Mouse (Mus musculus): Measurements from ENCODE around the gene Proser3. TPM values are rescaled to one million over a fixed set of nuclear protein-coding genes. Genes with fewer than 3 reads are reported as not detected.

Gene Proser3
- 0.69 and 2.1 TPM in 2 replicates for polyA plus RNA-seq (2021; fragmentation: Nextera tagmentation)
- long read RNA-seq, experiment 1, partial matches to known transcripts = 0 of 1 reads
- long read RNA-seq, experiment 1, other reads (novel, unspliced or antisense) = 1 of 1 reads
- long read RNA-seq, experiment 2 = 0 reads

DNA sequence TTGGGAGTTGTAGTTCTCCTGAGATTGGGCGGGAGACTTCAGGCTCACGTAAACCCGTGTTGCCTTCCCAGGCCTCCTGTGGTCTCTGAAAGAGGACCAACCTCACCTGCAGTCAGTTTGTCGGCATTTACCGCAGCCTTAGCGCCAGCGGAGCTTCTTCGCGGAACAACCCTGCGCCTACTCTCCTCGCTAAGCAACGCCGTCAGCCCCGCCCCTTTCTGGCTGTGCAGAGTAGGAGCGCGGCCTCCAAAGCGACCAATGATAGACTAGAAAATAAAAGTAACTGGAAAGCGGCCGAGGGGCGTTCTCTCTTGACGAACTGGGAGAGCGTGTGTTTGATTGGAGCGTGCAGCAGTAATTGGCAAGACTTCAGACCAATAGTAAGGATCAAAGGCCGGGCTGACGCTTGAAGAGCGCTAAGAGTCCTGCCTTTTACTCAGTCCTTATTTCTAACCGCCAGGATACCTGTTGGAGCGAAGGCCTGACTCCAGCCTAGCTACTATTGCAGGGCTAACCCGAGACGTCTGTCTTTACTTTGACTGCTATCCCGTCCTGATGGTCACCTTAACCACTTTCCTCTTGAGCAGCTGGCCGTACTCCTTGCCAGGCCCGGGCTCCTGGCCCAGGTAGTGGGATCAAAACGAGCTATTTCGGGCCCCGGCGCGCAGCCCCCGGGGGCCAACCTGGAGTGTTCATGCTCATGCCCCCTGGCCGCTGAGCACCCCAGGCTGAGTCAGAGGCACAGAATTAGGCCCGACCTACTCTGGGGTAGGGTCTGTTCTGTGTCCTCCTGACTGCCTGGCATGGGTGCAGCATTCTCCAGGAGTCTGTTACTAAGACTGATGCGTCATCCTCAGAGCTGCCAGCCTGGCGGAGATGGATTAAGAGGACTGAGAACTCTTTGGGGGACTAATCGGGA lies at the start of gene Proser3, which contains the start of gene Hspb6:
Gene Proser3 (minus strand): TSS at position 198 of the 919 bp plus-strand sequence.
Gene Hspb6 (plus strand): TSS at position 77 of the 919 bp plus-strand sequence.

DNA sequence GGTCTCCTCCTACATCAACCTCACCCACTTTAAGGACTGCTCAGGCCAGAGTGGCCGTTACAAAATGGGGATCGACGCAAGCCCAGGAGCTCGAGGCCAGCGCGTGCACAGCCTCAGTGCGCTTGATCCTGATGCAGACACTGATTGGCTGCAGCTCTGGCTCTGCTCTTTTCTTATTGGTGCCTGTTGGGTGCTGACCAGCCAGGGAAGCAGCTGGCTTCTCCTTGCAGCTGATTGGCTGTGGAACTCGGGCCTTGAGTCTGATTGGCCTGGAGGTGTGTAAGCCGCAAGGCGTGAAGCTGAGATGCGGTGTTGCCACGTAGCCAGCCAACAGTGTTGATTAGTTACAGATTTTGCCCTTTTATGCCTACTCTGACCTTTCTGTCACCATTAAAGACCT lies 46.7 kb upstream of the Proser3 start, which contains the start of gene Zbtb32:
Gene Zbtb32 (minus strand): TSS at position 124 of the 400 bp plus-strand sequence.

DNA sequence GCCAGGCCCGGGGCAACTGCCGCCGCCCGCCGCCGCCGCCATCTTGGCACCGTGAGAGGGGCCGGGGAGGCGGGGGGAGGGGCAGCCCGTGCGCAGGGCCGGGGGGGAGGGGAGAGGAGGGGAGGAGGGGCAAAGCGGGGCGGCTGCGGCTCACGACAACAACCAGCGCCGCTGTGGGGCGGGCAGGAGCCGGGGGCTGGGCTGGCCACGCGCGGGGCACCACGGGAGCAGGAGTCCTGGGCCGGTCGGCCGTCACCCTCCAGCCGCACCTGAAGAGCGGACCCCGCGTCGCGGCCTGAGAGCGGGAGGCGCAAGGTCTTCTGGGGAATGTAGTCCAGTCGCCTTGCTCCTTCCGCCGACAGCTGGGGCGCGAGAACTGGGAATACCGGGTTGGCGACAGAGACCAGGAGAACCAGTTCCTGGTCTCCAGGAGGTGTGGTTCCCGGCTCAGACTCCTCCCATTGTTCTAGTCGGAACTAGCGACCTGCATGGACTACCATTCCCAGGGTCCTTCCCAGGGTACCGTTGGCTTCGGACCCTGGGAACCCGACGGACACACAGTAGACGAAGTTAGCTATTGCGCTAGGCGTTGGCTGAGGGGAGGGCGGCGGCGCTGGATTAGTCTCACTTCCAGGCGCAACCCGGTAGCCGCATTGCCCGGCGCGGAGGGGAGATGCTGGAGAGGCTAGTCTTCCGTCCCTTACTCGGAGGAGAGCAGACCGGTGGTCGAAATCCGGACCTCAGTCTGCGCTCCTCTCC lies 36.8 kb upstream of the Proser3 start, which contains the start of gene Kmt2b:
Gene Kmt2b (minus strand): TSS at position 51 of the 759 bp plus-strand sequence.

DNA sequence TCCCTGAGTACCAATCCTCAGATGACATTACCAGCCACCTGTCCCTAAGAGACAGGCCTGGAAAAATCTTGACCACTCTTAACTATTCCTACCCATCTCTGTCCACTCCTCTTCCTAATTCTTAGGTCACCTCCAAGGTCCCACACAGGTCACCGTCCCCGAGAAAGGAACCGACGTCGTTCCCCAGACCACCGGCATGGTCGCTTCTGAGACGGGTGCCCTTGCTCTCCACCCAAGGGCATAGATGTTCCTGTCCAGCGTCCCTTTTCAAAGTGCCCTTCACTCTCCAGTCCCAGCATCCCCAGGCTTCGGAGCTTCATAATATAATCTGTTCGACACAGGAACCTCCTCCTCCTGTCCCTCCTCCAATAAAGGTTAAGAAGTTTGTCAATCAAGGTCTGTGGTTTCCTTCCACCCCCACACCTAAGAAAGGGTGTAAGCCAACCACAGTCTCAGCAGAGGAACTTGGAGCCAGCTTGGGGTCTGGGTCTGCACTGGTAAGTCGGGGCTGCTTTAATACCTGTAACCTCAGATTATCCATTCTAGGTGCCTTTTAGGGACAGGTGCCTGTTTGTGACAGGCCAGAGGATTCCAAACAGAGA lies 13.0 kb upstream of the Proser3 start, which contains the start of gene Igflr1:
Gene Igflr1 (plus strand): TSS at position 458 of the 602 bp plus-strand sequence.

DNA sequence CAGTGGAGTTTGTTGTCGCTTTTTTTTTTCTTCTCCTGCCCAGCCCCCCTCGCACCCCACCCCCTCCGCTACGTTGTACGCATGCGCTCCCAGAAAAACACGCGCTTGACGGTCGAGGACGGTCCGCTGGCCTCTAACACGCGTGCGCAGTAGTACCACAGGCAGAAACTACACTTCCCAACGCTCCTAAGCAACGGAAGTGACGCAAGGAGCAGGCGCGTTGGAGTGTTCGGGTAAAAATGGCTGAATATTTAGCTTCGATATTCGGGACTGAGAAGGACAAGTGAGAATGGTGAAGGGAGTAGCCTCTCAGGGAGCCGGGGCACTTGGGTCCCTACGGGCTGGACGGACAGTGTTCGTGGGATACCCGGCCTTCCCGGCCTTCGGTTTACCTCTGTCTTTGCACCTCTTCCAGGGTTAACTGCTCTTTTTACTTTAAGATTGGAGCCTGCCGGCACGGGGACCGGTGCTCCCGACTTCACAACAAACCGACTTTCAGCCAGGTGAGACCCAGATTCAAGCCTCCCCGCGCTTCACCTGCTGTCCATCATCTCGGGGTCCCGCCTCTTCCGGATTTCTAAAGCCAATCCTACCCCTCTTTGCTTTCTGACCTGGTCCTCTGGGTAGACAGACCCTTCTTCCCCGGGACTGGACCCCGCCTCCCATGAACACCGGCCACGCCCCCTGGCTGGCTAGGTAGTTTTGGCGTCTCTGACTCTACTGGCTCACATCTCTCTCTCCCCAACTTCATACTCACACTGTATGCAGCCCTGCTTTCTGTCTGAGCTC lies 11.2 kb upstream of the Proser3 start, which contains the start of the genes U2af1l4, Gm49396 and Psenen:
Gene U2af1l4 (plus strand): TSS at position 185 of the 789 bp plus-strand sequence.
Gene Gm49396 (plus strand): TSS at position 228 of the 789 bp plus-strand sequence.
Gene Psenen (minus strand): TSS at position 511 of the 789 bp plus-strand sequence.

GRCm38 (mm10) chr7:30559443-30559954 lies 7.4 kb upstream of the Proser3 start, which contains the start of gene Lin37:
Gene Lin37, minus strand, starts transcription at chr7:30559838.

GRCm38 (mm10) chr7:30534633-30535577 lies 17.2 kb downstream of the Proser3 start, which contains the start of gene Arhgap33:
Gene Arhgap33, minus strand, starts transcription at chr7:30535060.

DNA sequence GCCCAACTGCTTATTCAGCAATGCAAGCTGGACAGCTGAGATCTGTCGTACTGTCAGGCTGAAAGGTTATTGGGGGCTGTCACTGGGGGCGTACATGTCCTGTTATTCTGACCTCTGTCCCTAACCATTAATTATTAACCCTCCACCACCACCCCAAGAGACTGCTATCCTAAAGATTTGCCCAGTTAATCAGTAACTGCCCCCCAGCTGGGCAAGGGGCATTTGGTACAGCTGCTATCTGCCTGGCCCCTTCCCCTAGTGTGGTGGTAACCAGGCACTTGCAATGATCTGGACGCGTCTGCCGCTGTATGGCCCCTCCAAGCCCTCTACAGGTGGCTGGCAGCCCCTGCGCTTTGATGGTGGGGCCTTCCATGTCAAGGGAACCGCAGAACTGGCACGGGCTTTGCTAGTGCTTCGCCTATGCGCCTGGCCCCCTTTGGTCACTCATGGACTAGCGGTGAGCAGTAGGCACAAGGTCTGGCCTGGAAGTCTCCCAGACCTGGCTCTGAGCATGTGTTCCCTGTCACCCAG lies 58.6 kb downstream of the Proser3 start, which contains the start of gene Prodh2:
Gene Prodh2 (plus strand): TSS at position 222 of the 531 bp plus-strand sequence.

Other genes starting within 250 kb of the Proser3 start
- gene Alkbh6, start 243.6 kb downstream of the Proser3 start, polyA plus RNA-seq (2021; fragmentation: Nextera tagmentation) = 144 and 154 TPM in 2 replicates
- 0.79 and 1.5 TPM in 2 replicates for gene Syne4, start 237.5 kb downstream of the Proser3 start, polyA plus RNA-seq (2021; fragmentation: Nextera tagmentation)
- 4.9 TPM in 1 of 2 replicates, not detected in the other for gene E130208F15Rik, start 230.6 kb downstream of the Proser3 start, polyA plus RNA-seq (2021; fragmentation: Nextera tagmentation)
- 22.9 and 31.6 TPM in 2 replicates for gene Sdhaf1, start 228.4 kb downstream of the Proser3 start, polyA plus RNA-seq (2021; fragmentation: Nextera tagmentation)
- gene Lrfn3, start 189.5 kb downstream of the Proser3 start, polyA plus RNA-seq (2021; fragmentation: Nextera tagmentation) = 4.3 and 5.7 TPM in 2 replicates
- gene Tyrobp, start 138.5 kb downstream of the Proser3 start, polyA plus RNA-seq (2021; fragmentation: Nextera tagmentation) = 109 and 120 TPM in 2 replicates
- 3.4 TPM in 2 replicates for gene Hcst, start 132.4 kb downstream of the Proser3 start, polyA plus RNA-seq (2021; fragmentation: Nextera tagmentation)
- gene Nfkbid, start 130.6 kb downstream of the Proser3 start, polyA plus RNA-seq (2021; fragmentation: Nextera tagmentation) = 0.63 and 0.77 TPM in 2 replicates
- 261 and 1,018 TPM in 2 replicates for gene Aplp1, start 106.8 kb downstream of the Proser3 start, polyA plus RNA-seq (2021; fragmentation: Nextera tagmentation)
- 2.8 and 3.5 TPM in 2 replicates for gene Kirrel2, start 94.6 kb downstream of the Proser3 start, polyA plus RNA-seq (2021; fragmentation: Nextera tagmentation)
- 0.39 and 0.83 TPM in 2 replicates for gene Nphs1, start 94.0 kb downstream of the Proser3 start, polyA plus RNA-seq (2021; fragmentation: Nextera tagmentation)
- not detected in 2 replicates for gene Prodh2, start 58.7 kb downstream of the Proser3 start, polyA plus RNA-seq (2021; fragmentation: Nextera tagmentation)
- 42.0 and 69.4 TPM in 2 replicates for gene Arhgap33, start 17.2 kb downstream of the Proser3 start, polyA plus RNA-seq (2021; fragmentation: Nextera tagmentation)
- gene Hspb6, start 121 bp downstream of the Proser3 start, polyA plus RNA-seq (2021; fragmentation: Nextera tagmentation) = 4.9 and 7.6 TPM in 2 replicates
- gene Lin37, start 7.5 kb upstream of the Proser3 start, polyA plus RNA-seq (2021; fragmentation: Nextera tagmentation) = 54.8 and 66.6 TPM in 2 replicates
- 108 and 133 TPM in 2 replicates for gene U2af1l4, start 11.0 kb upstream of the Proser3 start, polyA plus RNA-seq (2021; fragmentation: Nextera tagmentation)
- 0.67 and 0.75 TPM in 2 replicates for gene Gm49396, start 11.0 kb upstream of the Proser3 start, polyA plus RNA-seq (2021; fragmentation: Nextera tagmentation)
- gene Psenen, start 11.3 kb upstream of the Proser3 start, polyA plus RNA-seq (2021; fragmentation: Nextera tagmentation) = 187 and 210 TPM in 2 replicates
- gene Igflr1, start 13.1 kb upstream of the Proser3 start, polyA plus RNA-seq (2021; fragmentation: Nextera tagmentation) = 0.55 and 1.2 TPM in 2 replicates
- 2.0 and 3.6 TPM in 2 replicates for gene Kmt2b, start 36.4 kb upstream of the Proser3 start, polyA plus RNA-seq (2021; fragmentation: Nextera tagmentation)
- 0.36 TPM in 1 of 2 replicates, not detected in the other for gene Zbtb32, start 46.6 kb upstream of the Proser3 start, polyA plus RNA-seq (2021; fragmentation: Nextera tagmentation)
- 0.13 and 0.23 TPM in 2 replicates for gene Upk1a, start 60.5 kb upstream of the Proser3 start, polyA plus RNA-seq (2021; fragmentation: Nextera tagmentation)
- gene Cox6b1, start 73.9 kb upstream of the Proser3 start, polyA plus RNA-seq (2021; fragmentation: Nextera tagmentation) = 2,467 and 2,532 TPM in 2 replicates
- gene Etv2, start 83.6 kb upstream of the Proser3 start, polyA plus RNA-seq (2021; fragmentation: Nextera tagmentation) = not detected in 2 replicates
- 112 and 122 TPM in 2 replicates for gene Rbm42, start 98.0 kb upstream of the Proser3 start, polyA plus RNA-seq (2021; fragmentation: Nextera tagmentation)
- gene Haus5, start 112.7 kb upstream of the Proser3 start, polyA plus RNA-seq (2021; fragmentation: Nextera tagmentation) = 3.6 and 4.0 TPM in 2 replicates
- not detected in 2 replicates for gene Pmis2, start 119.3 kb upstream of the Proser3 start, polyA plus RNA-seq (2021; fragmentation: Nextera tagmentation)
- gene 2200002J24Rik, start 146.6 kb upstream of the Proser3 start, polyA plus RNA-seq (2021; fragmentation: Nextera tagmentation) = not detected in 2 replicates
- 0.55 and 0.83 TPM in 2 replicates for gene Atp4a, start 159.9 kb upstream of the Proser3 start, polyA plus RNA-seq (2021; fragmentation: Nextera tagmentation)
- gene Tmem147, start 177.2 kb upstream of the Proser3 start, polyA plus RNA-seq (2021; fragmentation: Nextera tagmentation) = 172 and 228 TPM in 2 replicates
- gene Gapdhs, start 191.4 kb upstream of the Proser3 start, polyA plus RNA-seq (2021; fragmentation: Nextera tagmentation) = not detected in 2 replicates
- gene Sbsn, start 199.2 kb upstream of the Proser3 start, polyA plus RNA-seq (2021; fragmentation: Nextera tagmentation) = 7.3 and 9.5 TPM in 2 replicates
- gene Dmkn, start 211.5 kb upstream of the Proser3 start, polyA plus RNA-seq (2021; fragmentation: Nextera tagmentation) = 11.7 and 12.6 TPM in 2 replicates
- not detected in 2 replicates for gene Krtdap, start 235.6 kb upstream of the Proser3 start, polyA plus RNA-seq (2021; fragmentation: Nextera tagmentation)

Data from left cerebral cortex, adult 6 months (tissue).